Mouse (Mus musculus) layer of hippocampus, adult 9-10 months (tissue): ENCODE measurements around the gene Slc25a22.

Experiments used
- DNase-seq: peaks from one replicate; pipeline ENCODE4 v3.0.0; 2022; ENCODE audit warnings: low spot score

Gene Slc25a22

DNA sequence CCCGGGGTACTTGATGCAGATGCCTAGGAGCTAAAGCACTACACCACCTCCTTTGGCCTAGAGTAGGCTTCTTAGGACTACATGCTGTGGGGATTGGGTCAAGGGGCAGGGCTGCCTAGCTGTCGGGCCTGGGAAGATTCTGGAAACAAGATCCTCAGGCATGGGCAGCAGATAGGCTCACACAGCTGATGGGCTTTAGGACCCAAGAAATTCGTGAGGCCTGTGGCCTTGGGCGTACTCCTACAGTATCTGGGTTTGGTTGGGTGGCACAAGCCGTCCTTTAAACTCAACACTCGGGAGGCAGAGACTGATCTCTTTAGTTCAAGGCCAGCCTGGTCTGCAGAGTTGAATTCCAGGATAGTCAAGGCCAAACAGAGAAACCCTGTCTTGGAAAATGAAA is 34.5 kb upstream of the Slc25a22 start:
- DNase-seq, result no peak

DNA sequence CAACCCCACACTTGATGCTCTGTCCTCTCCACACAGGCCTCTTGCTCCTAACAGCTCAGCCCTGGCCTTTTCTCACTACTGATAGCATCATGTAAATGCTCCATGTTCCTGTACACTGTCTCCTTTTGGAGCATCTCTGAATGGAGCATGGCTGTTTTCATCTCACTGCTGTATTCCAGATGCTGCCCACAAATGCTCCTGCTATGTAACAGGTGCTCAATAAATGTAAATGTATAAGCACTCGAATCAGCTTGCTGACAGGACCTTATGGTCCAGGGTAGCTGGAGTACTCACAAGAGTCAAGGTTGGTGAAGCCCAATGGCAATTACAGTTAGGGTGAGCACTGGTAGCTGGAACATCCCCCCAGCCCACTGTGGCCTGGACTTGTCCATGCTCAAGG is 33.5 kb upstream of the Slc25a22 start:
- DNase-seq, result no peak

DNA sequence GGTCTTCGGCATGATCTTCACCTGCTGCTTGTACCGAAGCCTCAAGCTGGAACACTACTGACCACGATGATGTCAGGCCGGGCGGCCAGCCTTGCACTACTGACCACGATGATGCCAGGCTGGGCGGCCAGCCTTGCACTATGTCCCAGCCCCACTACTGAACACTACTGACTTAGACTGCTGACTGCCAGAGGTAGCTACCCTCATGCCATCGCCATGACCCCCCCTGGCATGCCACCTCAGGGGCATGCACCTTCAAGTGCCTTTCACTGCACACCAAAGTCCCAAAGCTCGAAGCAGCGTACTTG is 32.9 kb upstream of the Slc25a22 start:
- no peak for DNase-seq

DNA sequence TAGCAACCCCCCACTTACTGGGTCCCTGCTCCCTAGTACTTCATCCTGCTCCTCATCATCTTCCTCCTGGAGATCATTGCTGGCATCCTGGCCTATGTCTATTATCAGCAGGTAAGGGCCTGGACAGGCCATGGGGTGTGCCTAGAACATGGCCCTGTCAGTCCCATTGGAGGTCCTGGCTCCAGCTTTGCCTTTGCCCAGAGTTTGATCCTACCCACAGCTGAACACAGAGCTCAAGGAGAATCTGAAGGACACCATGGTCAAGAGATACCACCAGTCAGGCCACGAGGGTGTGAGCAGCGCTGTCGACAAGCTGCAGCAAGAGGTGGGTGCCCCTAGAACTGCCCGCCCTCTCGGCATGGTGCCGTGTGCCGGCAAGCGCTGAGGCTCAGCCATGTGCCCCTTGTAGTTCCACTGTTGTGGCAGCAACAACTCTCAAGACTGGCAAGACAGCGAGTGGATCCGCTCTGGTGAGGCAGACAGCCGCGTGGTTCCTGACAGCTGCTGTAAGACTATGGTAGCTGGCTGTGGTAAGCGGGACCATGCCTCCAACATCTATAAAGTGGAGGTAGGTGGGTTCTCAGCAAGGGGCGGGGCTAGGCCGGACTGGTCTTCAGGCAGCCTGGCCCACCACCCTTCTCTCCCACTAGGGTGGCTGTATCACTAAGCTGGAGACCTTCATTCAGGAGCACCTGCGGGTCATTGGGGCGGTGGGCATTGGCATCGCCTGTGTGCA is 32.4 kb upstream of the Slc25a22 start:
- no peak for DNase-seq

DNA sequence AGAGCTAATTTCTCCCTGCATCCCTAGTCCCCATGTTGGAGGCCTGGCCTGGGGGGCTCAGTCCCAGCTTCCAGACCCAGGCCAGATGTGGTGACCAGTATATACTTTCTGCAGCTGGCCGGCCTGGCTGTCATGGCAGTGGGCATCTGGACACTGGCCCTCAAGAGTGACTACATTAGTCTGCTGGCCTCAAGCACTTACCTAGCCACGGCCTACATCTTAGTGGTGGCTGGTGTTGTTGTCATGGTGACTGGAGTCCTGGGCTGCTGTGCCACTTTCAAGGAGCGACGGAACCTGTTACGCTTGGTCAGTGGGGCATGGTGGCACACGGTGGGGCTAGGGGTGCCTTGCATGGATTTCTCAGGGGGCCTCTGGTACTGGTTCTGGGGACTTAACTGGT is 31.7 kb upstream of the Slc25a22 start:
- DNase-seq, result no peak

DNA sequence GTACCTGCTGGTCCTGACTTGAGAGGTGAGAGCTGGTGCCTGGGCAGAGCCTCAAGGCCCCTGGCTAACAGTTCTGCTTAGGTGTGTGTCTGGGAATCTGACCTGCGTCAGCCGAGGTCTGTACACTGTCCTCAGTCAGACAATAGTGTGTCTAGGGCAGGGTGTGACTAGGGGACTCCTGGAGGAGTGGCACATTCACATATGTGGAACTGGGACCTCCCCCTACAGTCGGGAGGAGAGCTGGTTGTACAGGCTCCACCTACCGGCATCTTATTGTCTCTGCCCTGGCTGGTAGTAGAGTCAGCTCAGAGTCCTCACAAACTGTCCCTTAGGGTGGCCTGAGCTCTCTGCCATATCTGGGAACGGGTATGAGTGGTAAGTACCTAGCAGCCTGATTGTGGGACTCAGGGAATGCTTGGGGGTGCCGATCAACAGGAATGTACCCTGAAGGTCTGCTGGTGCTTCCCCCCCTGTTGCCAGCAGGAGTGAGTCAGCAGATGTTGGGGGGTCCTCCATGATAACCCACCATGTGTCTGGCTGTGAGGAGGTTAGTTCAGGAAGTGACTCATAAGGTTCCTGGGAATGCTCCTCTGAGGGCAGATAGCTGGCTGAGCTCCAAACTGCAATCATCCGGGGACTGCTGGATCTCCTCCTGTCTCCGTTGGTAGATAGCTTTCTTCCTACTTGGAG is 31.0 kb upstream of the Slc25a22 start:
- no peak for DNase-seq

DNA sequence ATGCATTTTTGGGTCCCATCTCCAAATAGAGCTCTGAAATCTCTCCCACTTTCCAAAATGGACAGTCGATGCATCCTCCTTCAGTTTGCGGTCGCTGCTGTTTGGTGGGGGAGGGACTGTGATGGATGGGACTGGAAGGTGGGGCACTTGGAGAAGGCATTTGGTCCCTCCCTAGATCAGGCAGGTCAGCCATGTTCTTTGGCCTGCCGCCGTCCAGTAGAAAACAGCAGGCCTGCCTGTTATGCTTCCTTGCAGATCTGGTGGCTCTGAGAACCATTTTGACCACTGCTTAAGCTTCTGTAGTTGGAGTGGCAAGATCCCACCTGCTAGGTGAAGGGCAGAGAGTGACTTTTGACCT is 30.5 kb upstream of the Slc25a22 start:
- DNase-seq, result no peak

DNA sequence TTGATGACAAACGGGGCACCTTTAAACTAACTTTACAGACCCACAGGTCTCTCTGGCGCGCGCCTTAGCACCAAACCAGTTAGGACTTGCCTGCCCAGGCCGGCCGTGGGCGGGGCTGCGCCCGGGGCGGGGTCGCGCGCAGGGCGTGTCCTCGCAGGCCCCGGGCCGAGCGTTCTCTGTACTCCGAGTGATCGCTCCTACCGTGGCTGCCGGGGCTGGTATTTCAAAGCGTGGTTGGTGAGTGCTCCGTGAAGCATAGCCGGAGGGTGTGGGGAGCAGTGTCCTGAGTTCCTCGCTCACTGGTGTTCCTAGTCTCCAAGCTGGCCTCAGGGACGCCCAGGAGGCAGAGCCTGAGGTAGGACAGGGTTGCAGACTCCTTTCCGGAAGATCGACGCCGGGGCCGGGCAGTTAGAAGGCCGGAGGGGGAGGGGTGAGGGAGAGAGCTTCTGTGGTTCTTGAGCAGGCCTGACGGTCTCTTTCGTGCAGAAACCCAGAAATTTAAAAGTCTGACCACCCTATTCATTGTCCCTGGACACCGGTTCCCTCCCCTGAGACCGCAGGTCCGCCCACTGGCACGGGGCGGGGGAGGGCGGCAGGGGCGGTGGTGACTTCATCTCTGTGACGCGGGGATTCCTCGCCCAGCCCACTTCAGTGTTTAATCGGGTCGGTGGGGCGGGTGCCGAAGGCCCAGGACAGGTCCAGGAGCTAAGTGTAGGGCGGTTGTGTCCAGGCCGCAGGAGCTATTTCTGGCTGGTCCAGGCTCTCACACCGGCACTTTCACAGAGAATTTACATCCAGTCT is 29.7 kb upstream of the Slc25a22 start, which contains the start of gene Cd151:
Gene Cd151, plus strand, starts transcription at position 163 of the 801 bp plus-strand sequence.
- no peak for DNase-seq

DNA sequence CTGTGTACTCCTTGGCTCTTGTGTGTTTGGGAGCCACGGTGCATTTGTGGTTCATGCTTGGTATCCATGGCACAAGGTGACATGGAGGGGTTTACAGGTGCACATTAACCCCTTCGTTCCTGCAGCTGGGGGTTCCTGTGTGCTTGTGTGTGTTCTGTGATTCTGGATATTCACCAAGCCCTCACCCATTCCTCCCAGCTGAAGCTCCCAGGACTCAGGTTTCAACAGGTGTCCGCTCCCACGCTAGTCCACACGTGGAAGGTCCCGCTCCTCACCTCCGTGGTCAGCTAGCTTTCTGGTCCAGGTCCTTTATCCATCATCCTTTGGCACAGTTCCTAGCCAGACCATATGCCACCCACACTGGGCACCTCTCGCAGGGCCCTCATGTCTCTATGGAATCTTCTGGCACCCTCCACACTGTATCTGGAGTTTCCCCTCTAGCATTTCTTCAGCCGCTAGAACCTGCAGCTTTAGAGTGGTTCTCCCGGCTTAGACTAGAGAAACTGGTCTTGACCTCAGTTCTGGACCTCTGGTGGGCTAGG is 29.0 kb upstream of the Slc25a22 start:
- no peak for DNase-seq

DNA sequence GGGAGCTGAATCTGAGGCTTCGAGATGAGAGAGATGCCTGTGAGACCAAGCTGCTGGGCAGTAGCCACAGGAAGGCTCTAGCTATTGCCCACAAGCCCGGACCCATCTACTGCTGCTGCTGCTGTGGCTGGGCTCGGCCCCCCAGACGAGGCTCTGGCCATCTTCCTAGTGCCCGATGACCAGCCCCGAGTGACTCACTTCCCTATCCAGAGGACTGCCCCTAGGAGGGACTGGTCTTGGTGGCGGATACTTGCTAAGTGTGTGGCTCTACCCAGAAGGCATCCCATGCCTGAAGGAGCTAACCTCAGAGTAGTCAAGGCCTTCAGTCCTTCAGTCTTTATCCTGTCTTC is 28.3 kb upstream of the Slc25a22 start:
- DNase-seq, result no peak

DNA sequence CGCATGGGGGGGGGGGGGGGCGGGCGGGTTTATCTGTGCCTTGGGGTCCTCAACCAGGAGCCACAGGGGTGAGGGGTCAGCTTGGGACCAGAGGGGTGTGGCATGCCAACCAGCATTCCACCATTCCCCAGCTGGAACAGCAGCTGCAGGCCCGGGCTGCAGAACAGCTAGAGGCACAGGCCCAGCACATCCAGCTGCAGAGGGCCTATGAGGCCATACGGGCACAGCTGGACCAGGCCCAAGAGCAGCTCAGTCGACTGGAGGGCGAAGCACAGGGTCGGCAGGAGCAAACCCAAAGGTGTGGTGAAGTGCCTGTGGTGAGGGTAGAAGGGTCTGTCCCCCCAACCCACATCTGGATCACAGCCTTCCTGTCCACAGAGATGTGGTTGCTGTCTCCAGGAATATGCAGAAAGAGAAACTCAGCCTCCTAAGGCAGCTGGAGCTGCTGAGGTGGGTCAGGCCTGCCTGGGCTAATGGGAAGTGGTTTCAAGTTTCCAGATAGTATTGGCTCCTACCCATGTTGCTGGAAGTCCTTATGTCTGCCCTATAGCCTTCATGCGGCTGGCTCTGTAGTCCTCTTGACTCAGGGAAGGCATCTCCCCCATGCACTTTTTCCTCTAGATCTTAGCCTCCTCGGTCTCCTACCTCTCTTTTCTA is 27.8 kb upstream of the Slc25a22 start:
- DNase-seq, result no peak

DNA sequence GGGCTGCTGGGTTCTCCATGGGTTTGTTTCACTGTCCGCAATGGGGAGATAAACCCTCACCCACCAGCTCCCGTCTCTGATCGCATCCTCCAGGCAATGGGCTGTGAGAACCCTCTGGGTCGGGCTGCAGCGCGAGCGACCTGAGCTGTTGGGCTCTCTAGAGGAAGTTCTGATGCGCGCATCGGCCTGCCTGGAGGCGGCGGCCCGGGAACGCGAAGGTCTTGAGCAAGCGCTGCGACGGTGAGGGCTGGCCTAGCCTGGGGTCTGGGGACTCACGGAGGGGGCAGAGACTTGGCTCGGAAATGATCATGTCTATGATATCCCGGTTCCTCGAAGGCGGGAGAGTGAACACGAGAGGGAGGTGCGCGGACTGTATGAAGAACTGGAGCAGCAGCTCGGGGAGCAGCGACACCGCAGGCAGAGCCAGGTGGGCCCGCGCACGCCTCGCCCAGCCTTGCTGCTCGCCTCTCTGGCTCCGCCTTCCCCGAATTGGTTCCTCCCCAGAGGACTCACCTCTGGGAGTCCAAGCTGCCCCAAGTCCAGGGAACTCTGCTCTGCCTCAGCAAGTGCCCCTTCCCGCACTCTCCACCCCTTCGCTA is 27.0 kb upstream of the Slc25a22 start:
- no peak for DNase-seq

DNA sequence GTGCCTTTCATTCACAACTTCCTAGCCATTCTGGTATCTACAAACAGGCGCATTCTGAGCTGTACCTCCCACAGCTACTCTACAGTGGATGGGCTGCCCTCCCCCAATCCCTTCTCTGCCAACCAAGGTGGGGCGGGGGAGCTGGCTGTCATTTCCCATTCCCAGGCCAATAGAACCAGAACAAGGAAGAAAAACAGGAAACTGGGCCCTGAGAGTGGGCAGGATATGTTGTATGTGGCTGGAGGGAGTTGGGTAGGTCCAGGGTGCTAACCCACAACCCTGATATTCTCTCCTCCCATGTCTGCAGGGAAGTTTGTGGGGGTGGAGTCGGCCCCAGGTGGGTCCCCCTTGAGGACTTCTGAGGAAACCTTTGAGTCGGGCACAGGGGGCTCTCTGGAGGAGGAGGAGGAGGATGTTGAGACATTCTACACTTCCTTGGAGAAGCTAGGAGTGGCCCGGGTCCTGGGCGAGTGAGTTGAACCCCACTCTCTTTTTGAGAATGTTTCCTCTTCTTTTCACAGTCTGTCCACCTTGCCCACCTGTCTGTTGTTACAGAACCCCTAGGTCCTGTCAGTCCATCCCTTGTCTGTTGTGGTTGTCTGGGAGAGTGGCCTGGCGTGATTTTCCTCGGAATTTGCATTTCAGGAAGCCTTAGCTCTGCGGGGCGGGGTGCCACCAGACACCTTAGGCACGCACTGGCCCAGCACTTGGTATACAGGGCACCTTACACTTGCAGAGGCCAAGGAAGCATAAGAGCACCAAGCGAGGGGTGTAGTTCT is 26.3 kb upstream of the Slc25a22 start:
- no peak for DNase-seq

DNA sequence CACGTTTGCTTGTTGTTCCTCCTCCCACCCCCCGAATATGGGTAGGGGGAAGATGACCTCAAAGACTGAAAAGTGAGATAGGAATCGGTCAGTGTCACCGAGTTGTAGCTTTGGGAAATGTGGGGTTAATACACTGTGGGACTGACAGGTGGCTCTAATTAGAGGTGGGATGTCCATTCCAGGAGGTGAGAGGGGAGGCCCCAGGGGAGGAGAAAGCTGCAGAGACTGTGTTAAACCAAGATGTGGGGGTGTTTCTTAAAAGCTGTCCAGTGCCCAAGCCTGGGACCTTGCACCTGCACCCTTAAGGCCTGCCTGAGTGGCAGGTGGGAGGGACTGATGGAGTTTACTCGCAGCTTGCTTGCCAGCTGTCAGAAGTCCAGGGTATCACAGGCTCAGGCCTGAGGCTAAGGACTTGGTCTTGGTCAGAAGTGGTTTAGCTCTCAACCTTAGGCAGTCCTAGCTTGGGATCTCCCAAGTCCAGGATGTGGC is 24.7 kb upstream of the Slc25a22 start:
- DNase-seq, result no peak

DNA sequence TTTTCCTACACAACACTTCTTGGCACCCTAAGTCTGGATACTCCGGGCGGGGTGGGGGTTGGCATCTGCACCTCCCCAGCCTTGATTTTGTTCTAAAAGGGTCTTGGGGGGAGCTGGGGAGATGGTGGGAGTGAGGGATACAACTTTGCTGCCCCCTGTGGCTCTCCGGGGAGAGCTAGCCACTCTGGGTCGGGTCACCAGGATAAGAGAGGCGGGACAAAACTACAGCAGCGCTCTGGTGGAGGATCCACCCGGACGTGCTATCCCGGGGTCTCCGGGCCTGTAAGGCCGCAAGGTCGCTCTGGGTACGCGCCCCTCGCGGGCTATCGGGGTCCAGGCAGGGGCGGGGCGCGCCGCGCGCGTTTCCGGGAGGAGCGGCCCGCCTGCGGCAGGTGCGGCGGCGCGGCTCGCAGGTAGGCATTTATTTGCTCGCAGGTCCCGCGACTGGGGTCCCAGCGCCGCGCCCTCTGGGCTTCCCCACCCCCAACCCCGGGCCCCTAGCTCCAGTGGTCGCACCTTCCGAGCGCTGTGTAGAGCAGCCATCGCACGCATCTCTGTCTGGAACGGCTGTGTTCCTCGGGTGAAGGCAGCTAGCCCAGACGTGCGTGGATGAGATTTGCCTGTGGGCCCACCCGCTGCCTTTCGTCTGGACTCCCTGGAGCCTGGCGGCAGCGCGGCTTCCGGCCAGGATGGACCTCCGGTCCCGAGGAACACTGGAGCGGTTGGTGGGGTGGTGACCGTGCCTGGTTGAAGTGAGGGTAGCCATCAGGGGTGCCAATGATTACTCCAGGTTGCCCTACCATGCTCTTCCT is 24.0 kb upstream of the Slc25a22 start:
- DNase-seq, result no peak

DNA sequence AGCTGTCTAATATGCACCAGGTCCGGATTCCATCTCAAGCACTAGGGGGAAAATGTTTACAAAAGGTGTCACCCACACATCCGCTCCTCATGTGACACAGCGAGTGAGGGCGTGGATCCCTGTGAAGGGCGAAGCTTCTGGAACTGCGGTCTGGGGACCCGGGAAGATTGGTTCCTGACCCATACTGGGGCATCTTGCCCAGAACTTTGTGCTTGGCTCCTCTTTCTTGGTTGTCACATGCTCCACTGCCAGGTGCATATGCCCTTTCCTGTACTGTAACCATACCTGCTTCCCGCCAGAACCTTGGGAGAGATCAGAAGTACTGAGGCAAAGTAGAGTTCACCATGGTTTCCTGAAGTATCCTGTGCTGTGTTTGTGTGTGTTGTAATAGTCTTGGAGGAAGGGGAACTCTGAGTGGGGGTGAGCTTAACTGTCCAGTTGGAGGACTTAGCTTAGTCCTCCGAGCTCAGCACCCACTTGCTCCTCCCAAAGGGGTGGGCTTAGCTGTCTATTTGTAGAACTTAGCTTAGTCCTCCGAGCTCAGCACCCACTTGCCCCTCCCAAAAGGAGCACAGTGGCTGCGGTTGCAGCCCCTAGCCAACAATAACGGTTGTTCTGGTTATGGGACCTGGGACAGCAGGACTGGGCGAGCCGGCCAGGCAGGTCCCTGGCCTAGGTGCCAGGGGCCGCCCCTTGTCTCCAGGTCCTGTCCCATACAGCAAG is 22.9 kb upstream of the Slc25a22 start, which contains the start of gene Cracr2b:
Gene Cracr2b, plus strand, starts transcription at position 704 of the 723 bp plus-strand sequence.
- DNase-seq, result no peak

DNA sequence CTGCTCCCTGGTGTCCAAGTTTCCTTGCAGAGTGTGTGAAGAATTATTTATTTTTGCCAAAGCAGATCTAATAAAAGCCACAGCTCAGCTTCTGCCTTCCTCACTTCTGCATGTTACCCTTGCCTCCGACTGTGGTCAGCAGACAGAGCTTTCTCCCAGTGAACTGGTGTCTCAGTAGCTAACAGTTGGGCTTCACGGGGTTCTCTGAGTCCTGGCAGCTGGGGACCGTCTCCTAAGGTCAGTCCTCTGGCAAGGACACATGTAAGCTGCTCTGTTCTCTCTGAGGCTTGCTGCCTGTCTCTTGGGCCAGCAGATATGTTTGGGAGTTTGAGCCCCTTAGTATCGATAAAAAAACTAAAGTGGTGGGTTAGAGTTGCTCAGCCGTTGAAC is 22.3 kb upstream of the Slc25a22 start:
- DNase-seq, result no peak

DNA sequence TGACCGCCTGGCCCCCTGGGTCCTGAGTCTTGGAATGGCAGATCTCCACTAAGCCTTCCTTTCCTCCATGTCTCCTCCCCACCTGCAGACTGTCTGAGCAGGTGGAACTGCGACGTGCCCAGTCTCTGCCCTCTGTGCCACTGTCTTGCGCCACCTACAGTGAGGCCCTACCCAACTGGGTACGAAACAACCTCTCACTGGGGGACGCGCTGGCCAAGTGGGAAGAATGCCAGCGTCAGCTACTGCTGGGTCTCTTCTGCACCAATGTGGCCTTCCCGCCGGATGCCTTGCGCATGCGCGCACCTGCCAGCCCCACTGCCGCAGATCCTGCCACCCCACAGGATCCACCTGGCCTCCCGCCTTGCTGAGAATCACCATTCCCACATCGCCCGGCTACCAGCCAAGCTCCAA is 21.6 kb upstream of the Slc25a22 start:
- DNase-seq, result no peak

DNA sequence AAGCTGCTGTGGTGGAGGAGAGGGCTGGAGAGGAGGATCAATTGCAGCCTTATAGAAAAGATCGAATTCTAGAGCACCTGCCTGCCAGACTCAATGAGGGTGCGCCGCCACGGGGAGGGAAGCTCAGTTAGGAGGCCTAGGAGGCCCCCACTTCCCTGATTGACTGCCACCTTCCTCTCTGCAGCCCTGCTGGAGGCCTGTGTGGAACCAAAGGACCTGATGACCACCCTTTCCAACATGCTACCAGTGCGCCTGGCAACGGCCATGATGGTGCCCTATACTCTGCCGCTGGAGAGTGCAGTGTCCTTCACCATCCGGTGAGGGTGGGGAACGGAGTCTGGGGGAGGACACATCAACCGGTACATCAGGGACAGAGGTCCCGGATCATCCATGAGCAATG is 21.0 kb upstream of the Slc25a22 start:
- DNase-seq, result no peak
